Mouse (Mus musculus) right cerebral cortex, postnatal 10 days (tissue): ENCODE data around the gene Myo1d.

ENCODE experiments used
- DNase-seq, 2 experiments: peaks; one replicate each; pipeline ENCODE4 v3.0.0; 2021; ENCODE audit warnings: low spot score in 2 of 2

Myo1d gene

GRCm38 (mm10) chr11:80781535-80781934 lies 1.7 kb upstream of the Myo1d start:
- DNase-seq: no peak

- no peak for DNase-seq
These were observed 804 bp downstream of the Myo1d start for GRCm38 (mm10) chr11:80778916-80779526.

DNA sequence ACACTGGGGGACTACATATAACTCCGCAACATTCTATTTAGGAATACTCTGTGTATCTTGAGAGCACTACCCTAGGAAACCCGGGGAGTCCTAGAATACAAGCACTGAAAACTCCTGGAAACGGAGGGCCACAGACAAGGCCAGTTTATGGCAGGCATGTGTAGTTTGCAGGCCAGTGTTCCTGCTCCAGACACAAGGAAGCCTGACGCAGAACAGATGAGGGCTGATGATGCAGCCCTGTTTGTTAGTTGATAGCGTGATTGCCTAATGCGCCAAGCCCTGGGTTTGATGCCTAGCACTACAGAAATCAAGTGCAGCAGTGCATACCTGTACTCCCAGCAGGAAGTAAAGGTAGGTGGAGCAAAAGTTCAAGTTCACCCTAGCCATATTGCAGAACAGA lies 1.7 kb downstream of the Myo1d start:
- DNase-seq: no peak

DNA sequence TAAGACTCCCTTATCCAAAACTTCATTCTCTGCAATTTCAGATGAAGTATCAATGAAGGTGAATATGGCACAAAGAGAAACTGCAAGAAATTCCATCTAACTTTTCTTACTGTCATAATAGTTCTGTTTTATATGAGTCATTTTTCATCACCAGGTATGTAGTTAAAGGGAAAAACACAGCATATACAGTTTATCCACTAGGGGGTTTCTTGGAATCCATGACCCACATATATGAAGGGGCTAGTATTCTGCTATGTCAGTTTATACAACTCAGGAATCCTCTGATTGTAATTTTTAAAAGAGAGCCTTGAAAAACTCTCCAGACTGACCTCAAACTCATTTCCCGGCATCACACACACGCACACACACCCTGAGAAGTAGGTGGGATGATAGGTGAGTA lies 2.1 kb downstream of the Myo1d start:
- DNase-seq: no peak

DNA sequence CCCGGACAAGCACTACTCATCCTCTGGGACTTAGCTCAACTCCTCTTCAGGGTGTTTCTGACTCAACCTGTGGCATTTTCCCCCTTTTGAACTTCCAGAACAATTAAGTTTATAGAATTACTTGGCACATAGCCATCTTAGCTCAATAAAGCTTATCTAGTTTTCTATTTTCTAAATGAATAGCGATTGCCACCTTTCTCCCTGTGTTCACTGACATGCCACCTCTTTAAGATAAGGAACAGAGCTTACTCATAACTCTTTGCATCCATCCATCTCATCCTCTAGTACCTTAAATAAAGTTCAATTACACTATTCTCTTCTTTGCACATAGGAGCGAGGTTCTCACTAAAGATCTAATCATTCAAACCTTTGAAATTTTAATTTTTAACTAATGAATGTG lies 4.3 kb downstream of the Myo1d start:
- DNase-seq: no peak

- DNase-seq: no peak
These were observed 7.1 kb downstream of the Myo1d start for GRCm38 (mm10) chr11:80772595-80773210.

- no peak for DNase-seq
These were observed 8.1 kb downstream of the Myo1d start for GRCm38 (mm10) chr11:80771596-80772250.

DNA sequence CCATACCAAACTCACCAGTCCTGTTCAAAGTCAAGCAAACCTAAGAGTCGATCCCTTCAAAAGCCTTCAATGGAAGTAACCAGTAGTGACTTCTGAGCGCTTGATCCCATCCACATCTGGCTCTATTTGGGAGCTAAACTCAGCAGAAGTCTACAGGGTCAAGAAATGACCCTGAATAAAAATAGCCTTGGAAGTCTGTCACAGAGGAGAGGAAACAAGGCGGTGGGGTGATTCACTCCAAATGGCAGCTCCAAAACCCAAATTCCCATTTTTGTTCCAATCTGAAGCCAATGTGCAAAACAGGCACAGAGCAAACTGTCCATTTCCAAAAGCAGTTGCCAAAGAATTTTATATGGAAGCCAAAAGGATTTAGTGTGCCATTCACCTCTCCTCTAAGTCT lies 8.6 kb downstream of the Myo1d start:
- DNase-seq: no peak

GRCm38 (mm10) chr11:80767320-80767617 lies 12.6 kb downstream of the Myo1d start:
- DNase-seq: no peak

GRCm38 (mm10) chr11:80766472-80767319 lies 13.1 kb downstream of the Myo1d start:
- no peak for DNase-seq

GRCm38 (mm10) chr11:80766068-80766467 lies 13.8 kb downstream of the Myo1d start:
- DNase-seq: no peak

DNA sequence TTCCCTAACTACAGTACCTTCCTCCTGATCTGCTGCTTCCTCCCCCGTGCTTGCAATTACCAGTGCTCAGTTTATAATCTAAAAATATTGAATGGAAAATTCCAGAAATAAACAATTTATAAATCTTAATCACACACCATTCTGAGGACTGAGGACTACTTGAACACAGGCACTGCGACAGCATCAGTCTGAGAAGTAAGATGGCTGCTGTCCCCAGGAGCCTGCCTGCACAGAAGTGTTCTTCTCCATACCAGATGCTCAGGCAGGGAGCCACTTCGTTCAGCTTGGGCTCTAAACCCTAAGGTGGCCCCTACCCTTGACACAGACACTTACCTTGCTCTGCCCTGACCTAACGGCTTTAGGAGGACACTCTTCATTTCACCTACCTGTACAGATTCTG lies 17.8 kb downstream of the Myo1d start:
- DNase-seq: no peak

GRCm38 (mm10) chr11:80761285-80761974 lies 18.4 kb downstream of the Myo1d start:
- no peak for DNase-seq

DNA sequence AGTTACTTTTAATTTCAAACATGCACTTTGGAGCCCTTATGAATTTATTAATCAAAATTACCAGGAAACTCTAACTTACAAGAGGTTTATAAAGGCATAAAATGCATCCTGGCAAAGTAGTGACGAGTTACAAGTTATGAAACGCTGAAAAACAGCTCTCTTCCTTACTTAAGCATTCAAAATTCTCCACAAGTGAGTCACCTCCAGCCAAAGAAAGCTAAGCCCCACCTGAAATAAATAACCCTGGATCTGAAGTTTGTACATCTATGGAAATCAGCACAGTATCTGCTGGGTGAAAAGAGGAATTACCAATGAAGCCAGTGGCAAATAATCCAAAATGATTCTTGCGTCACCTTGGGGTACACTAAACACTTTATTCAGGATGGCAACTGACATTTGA lies 20.8 kb downstream of the Myo1d start:
- no peak for DNase-seq

- no peak for DNase-seq
These were observed 25.6 kb downstream of the Myo1d start for GRCm38 (mm10) chr11:80754201-80754600.

DNA sequence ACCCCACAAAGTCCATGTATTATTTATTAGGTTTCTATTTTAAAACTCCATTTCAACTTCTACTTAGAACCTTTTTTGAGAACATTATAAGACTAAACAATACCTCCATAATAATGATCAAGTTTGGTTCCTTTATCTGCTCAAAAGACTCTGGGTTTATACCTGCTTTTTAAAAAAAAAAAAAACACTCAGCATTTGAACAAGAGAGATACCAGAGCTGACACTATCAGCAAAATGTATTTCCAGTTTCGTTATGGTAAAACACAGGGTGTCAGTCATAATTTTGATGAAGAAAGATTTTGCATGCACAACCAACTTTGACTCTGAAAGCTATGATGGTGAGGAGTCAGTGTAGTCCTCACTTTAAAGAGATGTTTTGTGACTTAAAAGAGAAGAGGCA lies 28.7 kb downstream of the Myo1d start:
- DNase-seq: no peak

DNA sequence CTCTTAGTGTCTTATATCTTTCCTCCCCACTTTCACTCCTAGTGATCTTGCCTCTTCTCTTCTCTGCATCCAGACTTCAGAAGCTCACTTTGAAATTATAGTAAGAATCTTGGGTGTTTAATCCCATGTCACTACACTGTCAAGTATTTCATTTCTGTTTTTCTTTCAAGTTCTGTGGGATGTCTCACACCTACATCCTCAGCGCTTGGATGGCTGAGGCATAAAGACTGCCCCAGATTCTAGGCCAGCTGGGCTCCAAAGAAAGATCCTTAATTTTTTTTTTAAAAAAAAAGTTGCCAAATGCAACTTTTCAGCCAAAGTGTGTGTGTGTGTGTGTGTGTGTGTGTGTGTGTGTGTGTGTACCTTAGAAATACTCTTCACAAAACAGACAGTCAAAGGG lies 30.6 kb downstream of the Myo1d start:
- DNase-seq: no peak

GRCm38 (mm10) chr11:80745426-80745825 lies 34.4 kb downstream of the Myo1d start:
- no peak for DNase-seq

DNA sequence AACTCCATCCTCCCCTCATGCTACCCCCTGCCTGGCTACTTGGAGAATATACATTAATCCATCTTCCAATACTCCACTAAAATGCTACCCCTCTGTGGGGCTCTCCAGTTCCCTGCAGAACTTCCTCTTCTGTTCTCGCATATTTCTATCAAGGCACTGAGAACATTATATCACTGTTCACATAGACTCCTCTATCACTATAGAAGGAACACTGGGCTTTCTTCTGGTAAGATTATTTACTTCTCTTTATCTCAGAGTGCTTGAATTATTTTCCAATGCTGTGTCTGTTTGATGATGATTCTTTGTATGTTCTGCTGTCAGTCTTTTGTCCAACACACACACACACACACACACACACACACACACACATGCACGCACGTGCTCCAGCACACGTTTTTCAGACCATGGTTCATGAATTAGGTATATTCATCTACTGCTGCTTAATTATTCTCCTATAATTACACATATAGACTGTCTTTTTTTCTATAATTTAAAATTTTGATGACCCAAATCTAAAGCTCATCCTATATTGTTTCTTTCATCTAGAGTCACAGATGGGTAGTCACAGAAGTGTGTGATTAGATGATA lies 35.9 kb downstream of the Myo1d start:
- no peak for DNase-seq

DNA sequence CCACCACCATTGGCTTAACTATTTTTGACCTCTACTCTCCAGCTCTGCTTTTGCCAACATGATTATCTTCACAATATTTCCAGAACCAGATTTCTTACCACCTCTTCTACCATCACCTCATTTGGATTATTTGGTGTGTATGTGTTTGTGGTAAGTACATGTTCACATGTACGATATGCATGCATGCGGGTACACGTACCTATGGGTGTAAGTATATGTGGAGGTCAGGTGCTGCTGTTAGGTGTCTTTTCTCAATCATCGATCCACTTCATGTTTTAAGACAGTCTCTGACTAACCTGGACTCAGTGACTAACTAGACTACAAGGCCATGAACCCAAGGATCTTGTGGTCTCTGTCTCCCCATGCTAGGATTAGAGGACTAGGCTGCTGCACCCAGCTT lies 37.4 kb downstream of the Myo1d start:
- DNase-seq: no peak

GRCm38 (mm10) chr11:80734771-80735170 lies 45.1 kb downstream of the Myo1d start:
- no peak for DNase-seq

GRCm38 (mm10) chr11:80724701-80725100 lies 55.1 kb downstream of the Myo1d start:
- DNase-seq: peak; percentile 42 to 58
